Mouse (Mus musculus): ENCODE measurements around the gene Piezo1.

GRCm38 (mm10) chr8:122586749-122587148 is 35.6 kb upstream of the Piezo1 start:
- TF ChIP-seq GABPA (IDR thresholded peaks at IDR 0.05; ENCODE audit: insufficient replicate concordance, low read depth, low read length) (no peak), EP300 (IDR thresholded peaks at IDR 0.05; ENCODE audit: low read length) (no peak), CTCF (conservative IDR thresholded peaks at IDR 0.05 in 1 of 2, IDR thresholded peaks at IDR 0.05 in 1 of 2; ENCODE audit: low read depth in 2 of 2, low read length in 2 of 2) (no peak), POLR2A (IDR thresholded peaks at IDR 0.05; ENCODE audit: low read depth, low read length) (no peak), ZC3H11A (IDR thresholded peaks at IDR 0.05; ENCODE audit: low read depth, low read length) (no peak)
